Mouse (Mus musculus) CH12.LX (cell line): ENCODE measurements at regions not wholly inside any gene's neighbourhood (a gene's known extent, or its start where the extent isn't known, plus 50 kb on each side); places are given as distances from the start of the nearest gene placed in this dataset.

Experiments used
- DNase-seq: peaks from one replicate; pipeline ENCODE4 v3.0.0-alpha.2; 2013; ENCODE audit errors: extremely low read depth
- H3K27ac ChIP-seq: 2 replicates; pipeline ENCODE4 v1.5.1; 2012; ENCODE audit warnings: low read depth, mild to moderate bottlenecking, control low read depth, moderate library complexity; ENCODE audit not compliant: insufficient read depth
- H3K27me3 ChIP-seq: replicated peaks from 2 replicates; pipeline ENCODE3; 2012; ENCODE audit warnings: inconsistent platforms
- H3K36me3 ChIP-seq, 2 experiments: replicated peaks in 1 of 2; 2 replicates each; pipeline versions ENCODE3 to v1.6.1; 2012; ENCODE audit warnings: inconsistent platforms in 1 of 2, low read length in 1 of 2, mild to moderate bottlenecking in 1 of 2, mixed read lengths in 1 of 2, moderate library complexity in 1 of 2; ENCODE audit not compliant: control insufficient read depth in 1 of 2, insufficient read depth in 1 of 2
- H3K4me1 ChIP-seq, 2 experiments: 2 replicates each; pipeline ENCODE4 v1.6.1; 2012; ENCODE audit warnings: inconsistent platforms in 1 of 2, moderate library complexity in 1 of 2; ENCODE audit not compliant: insufficient read depth in 2 of 2, control insufficient read depth in 1 of 2
- H3K4me2 ChIP-seq: 2 replicates; pipeline ENCODE4 v1.6.1; 2012; ENCODE audit warnings: low read depth, mild to moderate bottlenecking, control low read depth; ENCODE audit not compliant: poor library complexity, insufficient read depth, severe bottlenecking
- H3K4me3 ChIP-seq, 3 experiments: fragments of 150-350 bp in 1 of 3; sonication (generic) in 1 of 3; replicated peaks in 1 of 3; 2 replicates each; pipeline versions ENCODE3 to v1.5.1; 2011 to 2012; ENCODE audit warnings: low read depth in 2 of 3, low read length in 2 of 3, mild to moderate bottlenecking in 2 of 3, moderate library complexity in 2 of 3, control low read depth in 1 of 3, improper control_type of control experiment in 1 of 3, inconsistent platforms in 1 of 3, mixed read lengths in 1 of 3; ENCODE audit not compliant: poor library complexity in 1 of 3
- H3K79me2 ChIP-seq: replicated peaks from 2 replicates; pipeline ENCODE4 v1.6.1; 2012; ENCODE audit warnings: mild to moderate bottlenecking, moderate library complexity; ENCODE audit not compliant: control insufficient read depth, poor library complexity, insufficient read depth, severe bottlenecking; ENCODE audit errors: extremely low read depth
- H3K9ac ChIP-seq: 2 replicates; pipeline ENCODE4 v1.6.1; 2012; ENCODE audit warnings: low read depth, mild to moderate bottlenecking, control low read depth, moderate library complexity; ENCODE audit not compliant: insufficient read depth
- H3K9me3 ChIP-seq: replicated peaks from 2 replicates; pipeline ENCODE3; 2012; ENCODE audit warnings: low read length, inconsistent platforms, mixed read lengths
- CHD2 ChIP-seq: IDR thresholded peaks from 2 replicates; pipeline ENCODE4 v1.6.1; 2011; ENCODE audit warnings: low read length, improper control_type of control experiment
- ELF1 ChIP-seq: IDR thresholded peaks from 2 replicates; pipeline ENCODE4 v1.6.1; 2014; ENCODE audit warnings: low read depth, mild to moderate bottlenecking, inconsistent platforms, low read length, improper control_type of control experiment
- EP300 ChIP-seq: IDR thresholded peaks from 2 replicates; pipeline ENCODE4 v1.6.1; 2011; ENCODE audit warnings: low read length, improper control_type of control experiment
- GABPA ChIP-seq: IDR thresholded peaks from 2 replicates; pipeline ENCODE4 v1.6.1; 2012; ENCODE audit warnings: low read depth, low read length, improper control_type of control experiment, inconsistent platforms; ENCODE audit not compliant: insufficient replicate concordance
- IRF4 ChIP-seq: IDR thresholded peaks from 2 replicates; pipeline ENCODE4 v1.6.1; 2014; ENCODE audit warnings: low read depth, mild to moderate bottlenecking, inconsistent platforms, low read length, improper control_type of control experiment
- JUN ChIP-seq: IDR thresholded peaks from 2 replicates; pipeline ENCODE4 v1.6.1; 2011; ENCODE audit warnings: low read depth, mild to moderate bottlenecking, low read length, improper control_type of control experiment, moderate library complexity; ENCODE audit not compliant: insufficient read depth
- JUND ChIP-seq: conservative IDR thresholded peaks from 2 replicates; pipeline ENCODE4 v1.6.1; 2011; ENCODE audit warnings: low read depth, low read length, improper control_type of control experiment
- MAFK ChIP-seq: IDR thresholded peaks from 2 replicates; pipeline ENCODE4 v1.6.1; 2011; ENCODE audit warnings: low read length, improper control_type of control experiment; ENCODE audit not compliant: insufficient replicate concordance
- MAZ ChIP-seq: IDR thresholded peaks from 2 replicates; pipeline ENCODE4 v1.6.1; 2012; ENCODE audit warnings: low read depth, mild to moderate bottlenecking, inconsistent platforms, low read length, improper control_type of control experiment, moderate library complexity
- MEF2A ChIP-seq: IDR thresholded peaks from 2 replicates; pipeline ENCODE4 v1.6.1; 2014; ENCODE audit warnings: low read depth, mild to moderate bottlenecking, inconsistent platforms, low read length, improper control_type of control experiment, borderline replicate concordance
- MYC ChIP-seq: IDR thresholded peaks from 2 replicates; pipeline ENCODE4 v1.6.1; 2011; ENCODE audit warnings: low read depth, mild to moderate bottlenecking, improper control_type of control experiment, low read length
- NELFE ChIP-seq: IDR thresholded peaks from 2 replicates; pipeline ENCODE4 v1.6.1; 2011; ENCODE audit warnings: low read depth, low read length, improper control_type of control experiment
- NRF1 ChIP-seq: IDR thresholded peaks from 2 replicates; pipeline ENCODE4 v1.6.1; 2014; ENCODE audit warnings: low read depth, mild to moderate bottlenecking, inconsistent platforms, low read length, improper control_type of control experiment, moderate library complexity
- POLR2A ChIP-seq: IDR thresholded peaks from 2 replicates; pipeline ENCODE4 v1.6.1; 2011; ENCODE audit warnings: low read depth, mild to moderate bottlenecking, improper control_type of control experiment, low read length
- RAD21 ChIP-seq: IDR thresholded peaks from 2 replicates; pipeline ENCODE4 v1.6.1; 2011; ENCODE audit warnings: low read depth, mild to moderate bottlenecking, low read length, improper control_type of control experiment, moderate library complexity
- RCOR1 ChIP-seq: conservative IDR thresholded peaks from 2 replicates; pipeline ENCODE4 v1.6.1; 2012; ENCODE audit warnings: low read depth, mild to moderate bottlenecking, inconsistent platforms, low read length, improper control_type of control experiment
- SIN3A ChIP-seq: IDR thresholded peaks from 2 replicates; pipeline ENCODE4 v1.6.1; 2012; ENCODE audit warnings: low read length, improper control_type of control experiment, inconsistent platforms
- SMC3 ChIP-seq: IDR thresholded peaks from 2 replicates; pipeline ENCODE4 v1.6.1; 2011; ENCODE audit warnings: low read depth, low read length, improper control_type of control experiment
- TCF12 ChIP-seq: IDR thresholded peaks from 2 replicates; pipeline ENCODE4 v1.6.1; 2014; ENCODE audit warnings: low read depth, mild to moderate bottlenecking, inconsistent platforms, low read length, improper control_type of control experiment
- USF1 ChIP-seq: IDR thresholded peaks from 2 replicates; pipeline ENCODE4 v1.6.1; 2014; ENCODE audit warnings: low read depth, mild to moderate bottlenecking, inconsistent platforms, low read length, improper control_type of control experiment
- ZC3H11A ChIP-seq: IDR thresholded peaks from 2 replicates; pipeline ENCODE4 v1.6.1; 2012; ENCODE audit warnings: low read depth, mild to moderate bottlenecking, inconsistent platforms, low read length, improper control_type of control experiment
- ZMIZ1 ChIP-seq: IDR thresholded peaks from 2 replicates; pipeline ENCODE4 v1.6.1; 2012; ENCODE audit warnings: low read depth, mild to moderate bottlenecking, inconsistent platforms, low read length, improper control_type of control experiment
- ZNF384 ChIP-seq: IDR thresholded peaks from 2 replicates; pipeline ENCODE4 v1.6.1; 2012; ENCODE audit warnings: low read depth, low read length, improper control_type of control experiment, inconsistent platforms
- dilution Hi-C: fragments of 300-500 bp; cut with MboI; formaldehyde crosslinking; loops from 2 replicates; pipeline ENCODE4 v1.14.3; 2020; ENCODE audit warnings: low sequenced_read_pairs; ENCODE audit not compliant: extremely low pct_unique_long_range_greater_than_20kb, extremely low pct_ligation_motif_present
- in situ Hi-C: fragments of 300-500 bp; cut with MboI; formaldehyde crosslinking; loops from 3 replicates; pipeline ENCODE4 v1.14.3; 2019; ENCODE audit warnings: low sequenced_read_pairs, low pct_ligation_motif_present, low pct_unique_long_range_greater_than_20kb, mixed read lengths

DNA sequence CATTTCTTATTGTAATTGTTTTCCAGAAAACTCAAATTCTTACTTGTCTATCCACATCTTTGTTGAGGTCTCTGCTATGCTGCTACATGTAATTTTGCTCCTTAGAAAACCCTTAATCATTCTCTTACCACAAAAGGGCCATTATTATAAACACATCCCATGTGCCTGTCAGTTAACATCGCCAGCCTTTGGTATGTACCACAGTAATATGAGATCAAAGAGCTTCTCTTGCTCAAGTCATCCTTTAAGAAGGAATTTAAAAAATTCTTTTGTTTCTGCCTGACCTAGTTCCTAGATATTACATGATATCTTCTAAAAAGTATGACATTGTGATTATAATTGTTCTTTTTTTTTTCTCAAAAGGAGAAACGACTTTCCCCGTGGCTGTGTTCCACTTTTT is 100.7 kb downstream of the Gm9733 start:
- no peaks in the 10 kb centered on the region for H3K9me3 ChIP-seq
- in situ Hi-C loops: loop anchor here (25.0 kb wide), 1 partner anchor 544 kb away; no protein-coding TSS in a partner anchor
- H3K27ac ChIP-seq: no peak overlapping the region
- no peaks in the 10 kb centered on the region for H3K27me3 ChIP-seq
- peaks cover 11 to 39% of the 10 kb centered on the region in 2 experiments; a peak in 3 of 4 replicates for H3K4me1 ChIP-seq
- H3K4me2 ChIP-seq: no peak overlapping the region; the same call in 1 of the 2 replicates
- no peak overlapping the region for H3K4me3 ChIP-seq
- H3K9ac ChIP-seq: no peak overlapping the region
- no peaks in the 10 kb centered on the region for H3K36me3 ChIP-seq
- no peak for TF ChIP-seq MYC
- TF ChIP-seq ZNF384: 0 out of 2 replicates have a peak, but pooled peaks have one; percentile 29
- TF ChIP-seq POLR2A: no peak
- TF ChIP-seq RAD21: no peak
- no peak for TF ChIP-seq GABPA
- no peak for TF ChIP-seq USF1
- no peak for TF ChIP-seq SMC3
- TF ChIP-seq TCF12: no peak
- no peak for TF ChIP-seq EP300
- dilution Hi-C loops: no loop called here
- H3K79me2 ChIP-seq: no peaks in the 10 kb centered on the region
- no peak for DNase-seq

DNA sequence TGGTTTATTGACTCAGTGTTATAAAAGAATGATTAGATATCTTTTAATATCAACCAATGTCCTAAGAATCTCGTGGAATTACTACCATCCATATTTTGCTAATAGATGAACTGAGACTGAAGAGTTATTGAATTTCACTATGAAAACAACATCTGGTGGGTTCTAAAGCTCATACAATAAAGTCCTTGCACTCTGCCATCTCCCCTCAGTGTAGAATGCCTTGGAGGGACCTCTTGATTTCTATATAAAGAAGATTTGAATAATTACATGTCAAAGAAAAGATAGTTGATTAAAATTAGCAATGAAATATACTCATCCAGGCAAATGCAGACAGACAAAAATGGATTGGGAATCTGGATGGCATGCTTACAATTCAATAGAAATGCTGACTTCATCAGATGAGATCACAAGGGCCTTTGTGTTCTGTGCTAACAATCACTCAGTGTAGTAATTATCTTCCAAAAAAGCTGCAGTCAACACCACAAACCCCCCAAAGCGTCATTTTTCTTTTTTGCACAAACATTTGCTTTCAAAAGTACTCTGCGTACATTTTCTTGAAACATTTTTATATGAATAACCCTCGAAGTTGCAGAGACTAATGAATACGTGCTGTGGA is 94.2 kb downstream of the Gm9733 start:
- DNase-seq: no peak
- H3K9ac ChIP-seq: no peak overlapping the region
- in situ Hi-C loops: loop anchor here (5.0 to 25.0 kb wide), 3 partner anchors 36 to 551 kb away; no protein-coding TSS in a partner anchor
- no peaks in the 10 kb centered on the region for H3K9me3 ChIP-seq
- no peak for TF ChIP-seq MAFK
- no peak for TF ChIP-seq NELFE
- no peak for TF ChIP-seq JUN
- no peak for TF ChIP-seq JUND
- TF ChIP-seq ELF1: no peak
- TF ChIP-seq RAD21: no peak
- TF ChIP-seq MEF2A: no peak
- no peak for TF ChIP-seq ZC3H11A
- no peak for TF ChIP-seq RCOR1
- TF ChIP-seq SIN3A: no peak
- TF ChIP-seq IRF4: no peak
- TF ChIP-seq ZMIZ1: no peak
- TF ChIP-seq ZNF384: no peak
- no peak for TF ChIP-seq CHD2
- TF ChIP-seq NRF1: no peak
- TF ChIP-seq USF1: no peak
- no peak for TF ChIP-seq MAZ
- no peak for TF ChIP-seq SMC3
- peaks cover 0 to 5% of the 10 kb centered on the region in 2 experiments; a peak in 2 of 4 replicates for H3K4me1 ChIP-seq
- dilution Hi-C loops: no loop called here
- H3K4me3 ChIP-seq: no peak overlapping the region
- H3K79me2 ChIP-seq: no peaks in the 10 kb centered on the region
- no peaks in the 10 kb centered on the region for H3K36me3 ChIP-seq
- H3K27ac ChIP-seq: no peak overlapping the region
- H3K27me3 ChIP-seq: no peaks in the 10 kb centered on the region
- no peak overlapping the region for H3K4me2 ChIP-seq
